Mouse (Mus musculus) lung, adult 2 months (tissue): ENCODE data around the gene Plekha3.

Source experiments
- CTCF ChIP-seq: fragments of 200-500 bp; IDR thresholded peaks from 2 replicates; pipeline ENCODE4 v1.5.1; 2011; ENCODE audit warnings: mild to moderate bottlenecking, low read length, control low read depth; ENCODE audit not compliant: insufficient read depth
- POLR2A ChIP-seq: fragments of 200-500 bp; IDR thresholded peaks from 2 replicates; pipeline ENCODE4 v1.6.1; 2011; ENCODE audit warnings: low read depth, mild to moderate bottlenecking, control low read depth, low read length, borderline replicate concordance; ENCODE audit errors: extremely low read depth

DNA sequence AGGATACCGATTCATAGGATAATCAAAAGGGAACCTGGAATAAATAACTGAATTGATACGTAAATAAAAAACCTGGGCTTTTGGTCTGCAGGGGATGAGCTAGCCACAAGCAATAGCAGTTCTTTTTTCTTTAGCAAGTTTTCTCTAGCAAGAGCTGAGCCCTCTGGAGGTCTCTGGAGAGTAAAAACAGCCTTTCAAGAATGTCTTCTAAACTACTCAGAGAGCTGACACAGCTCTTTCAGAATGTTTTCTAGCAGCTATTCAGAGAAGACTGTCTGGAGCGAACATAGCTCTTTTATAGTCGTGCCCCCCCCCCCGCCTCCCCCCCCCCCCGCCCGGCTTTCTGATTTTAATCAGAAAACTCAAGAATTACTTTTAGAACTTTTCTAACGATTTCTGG is 15.7 kb upstream of the Plekha3 start:
- TF ChIP-seq POLR2A (no peak), CTCF (no peak)
